Mouse (Mus musculus) hindbrain, embryonic 14.5 days (tissue): ENCODE data around the gene Fasn. TPM values are rescaled to one million over a fixed set of nuclear protein-coding genes. Genes with fewer than 3 reads are reported as not detected.

Experiments
- ATAC-seq: fragments of 200-750 bp; cut with Nextera tagmentation; 2 replicates; pipeline ENCODE4 v1.8.0; 2017; ENCODE audit warnings: moderate number of reproducible peaks, mild to moderate bottlenecking, moderate TSS enrichment, moderate library complexity; ENCODE audit not compliant: low FRiP score
- DNase-seq: peaks from one replicate; pipeline ENCODE4 v3.0.0-alpha.2; 2015; ENCODE audit warnings: low spot score
- H3K27ac ChIP-seq: fragments of 300-500 bp; sonication (generic); 2 replicates; pipeline ENCODE4 v1.5.1; 2014; ENCODE audit warnings: mild to moderate bottlenecking, moderate library complexity
- H3K27me3 ChIP-seq: fragments of 300-500 bp; sonication (generic); 2 replicates; pipeline ENCODE4 v1.6.1; 2014; ENCODE audit warnings: mild to moderate bottlenecking, low read length, mixed read lengths; ENCODE audit not compliant: control insufficient read depth, insufficient read depth
- H3K36me3 ChIP-seq: fragments of 300-500 bp; sonication (generic); replicated peaks from 2 replicates; pipeline ENCODE4 v1.6.1; 2014; ENCODE audit not compliant: control insufficient read depth, insufficient read depth
- H3K4me1 ChIP-seq: fragments of 300-500 bp; sonication (generic); replicated peaks from 2 replicates; pipeline ENCODE4 v1.6.1; 2014; ENCODE audit warnings: antibody characterized with exemption, low read length, mixed read lengths; ENCODE audit not compliant: control insufficient read depth, insufficient read depth
- H3K4me2 ChIP-seq: fragments of 300-500 bp; sonication (generic); replicated peaks from 2 replicates; pipeline ENCODE4 v1.6.1; 2014; ENCODE audit warnings: mild to moderate bottlenecking, moderate library complexity
- H3K4me3 ChIP-seq: fragments of 300-500 bp; sonication (generic); replicated peaks from 2 replicates; pipeline ENCODE4 v1.5.1; 2014; ENCODE audit warnings: mild to moderate bottlenecking, low read length
- H3K9ac ChIP-seq: fragments of 300-500 bp; sonication (generic); 2 replicates; pipeline ENCODE4 v1.6.1; 2014
- H3K9me3 ChIP-seq: fragments of 300-500 bp; sonication (generic); 2 replicates; pipeline ENCODE4 v1.6.1; 2016; ENCODE audit warnings: low read length; ENCODE audit not compliant: control insufficient read depth
- WGBS: fragments of 180-500 bp; shearing (Covaris S2); extraction: QIAGEN DNeasy Blood & Tissue Kit; methylation state at CpG from one replicate; pipeline ENCODE4 v1.1.7; 2014; 5-methylcytosine and 5-hydroxymethylcytosine counted together
- polyA plus RNA-seq: library from polyadenylated mRNA; unstranded; fragments of >200 nt; fragmentation: Nextera tagmentation; extraction: Ambion mirVana; gene quantifications from 2 replicates; pipeline ENCODE4 v1.2.1, GENCODE M21; 2014

Fasn gene
- polyA plus RNA-seq, 1 experiment from 2014 or later, result 119 TPM

DNA sequence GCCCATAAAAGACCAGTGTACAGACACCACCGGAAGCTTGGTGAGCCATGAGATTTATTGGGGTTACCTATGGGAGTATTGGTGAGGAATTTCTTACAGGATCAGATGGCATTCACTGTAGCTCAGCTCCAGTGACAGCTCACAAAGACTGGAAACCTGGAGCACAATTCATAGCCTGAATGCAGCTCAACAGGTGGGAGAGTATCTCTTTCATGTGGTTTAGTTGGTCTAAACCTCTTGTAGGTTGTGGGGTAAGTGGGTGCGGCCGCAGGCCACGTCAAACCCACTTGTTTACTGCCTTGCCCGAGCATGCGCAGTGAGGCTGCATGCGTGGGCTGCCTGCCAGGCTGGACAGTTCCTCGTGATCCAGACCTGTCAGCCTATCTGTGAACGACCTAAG lies 64.1 kb downstream of the Fasn start:
- WGBS, result 90% methylated on average over 9 of the region's 9 CpGs
- Histone ChIP-seq H3K4me2 (no peak overlapping the region), H3K36me3 (no peaks in the 10 kb centered on the region), H3K9me3 (0 out of 2 replicates have a peak, but pooled peaks cover 7% of the 10 kb centered on the region), H3K27me3 (no peaks in the 10 kb centered on the region), H3K9ac (no peak overlapping the region), H3K27ac (no peak overlapping the region), H3K4me1 (no peaks in the 10 kb centered on the region), H3K4me3 (no peak overlapping the region)
- ATAC-seq (no peak), DNase-seq (no peak)

Other genes with a start within 250 kb of the Fasn start
- gene Arhgdia, start 242.9 kb downstream of the Fasn start, polyA plus RNA-seq, result 435 and 490 TPM in 2 replicates
- gene Alyref, start 226.2 kb downstream of the Fasn start, polyA plus RNA-seq, result 237 and 252 TPM in 2 replicates
- gene Anapc11, start 226.1 kb downstream of the Fasn start, polyA plus RNA-seq, result 227 and 229 TPM in 2 replicates
- 0.83 and 1.5 TPM in 2 replicates for gene Npb, start 216.1 kb downstream of the Fasn start, polyA plus RNA-seq
- 173 and 181 TPM in 2 replicates for gene Pcyt2, start 206.6 kb downstream of the Fasn start, polyA plus RNA-seq
- 35.5 and 37.0 TPM in 2 replicates for gene Sirt7, start 199.3 kb downstream of the Fasn start, polyA plus RNA-seq
- gene Mafg, start 190.9 kb downstream of the Fasn start, polyA plus RNA-seq, result 35.4 and 37.8 TPM in 2 replicates
- 16.8 and 17.9 TPM in 2 replicates for gene Pycr1, start 180.8 kb downstream of the Fasn start, polyA plus RNA-seq
- gene Myadml2, start 176.4 kb downstream of the Fasn start, polyA plus RNA-seq, result 1.1 and 1.4 TPM in 2 replicates
- 2.2 and 3.5 TPM in 2 replicates for gene Notum, start 163.4 kb downstream of the Fasn start, polyA plus RNA-seq
- gene Aspscr1, start 151.6 kb downstream of the Fasn start, polyA plus RNA-seq, result 123 and 136 TPM in 2 replicates
- gene Cenpx, start 110.8 kb downstream of the Fasn start, polyA plus RNA-seq, result 95.7 and 106 TPM in 2 replicates
- gene Lrrc45, start 110.6 kb downstream of the Fasn start, polyA plus RNA-seq, result 52.7 and 56.5 TPM in 2 replicates
- 124 and 134 TPM in 2 replicates for gene Rac3, start 103.1 kb downstream of the Fasn start, polyA plus RNA-seq
- 9.0 and 13.7 TPM in 2 replicates for gene Dcxr, start 97.3 kb downstream of the Fasn start, polyA plus RNA-seq
- 0.64 and 0.90 TPM in 2 replicates for gene Cbr2, start 92.4 kb downstream of the Fasn start, polyA plus RNA-seq
- 1.8 and 2.2 TPM in 2 replicates for gene Hmga1b, start 61.8 kb downstream of the Fasn start, polyA plus RNA-seq
- 86.1 and 87.0 TPM in 2 replicates for gene Rfng, start 40.3 kb downstream of the Fasn start, polyA plus RNA-seq
- 288 and 307 TPM in 2 replicates for gene Gps1, start 40.3 kb downstream of the Fasn start, polyA plus RNA-seq
- gene Dus1l, start 28.1 kb downstream of the Fasn start, polyA plus RNA-seq, result 43.8 and 43.9 TPM in 2 replicates
- gene Ccdc57, start 108.3 kb upstream of the Fasn start, polyA plus RNA-seq, result 5.0 and 5.2 TPM in 2 replicates
- 4.2 and 4.4 TPM in 2 replicates for gene Slc16a3, start 123.9 kb upstream of the Fasn start, polyA plus RNA-seq
- gene Csnk1d, start 166.8 kb upstream of the Fasn start, polyA plus RNA-seq, result 73.3 and 77.4 TPM in 2 replicates
- gene Cd7, start 214.9 kb upstream of the Fasn start, polyA plus RNA-seq, result 0.24 TPM in 1 of 2 replicates, not detected in the other
- not detected in 2 replicates for gene Sectm1b, start 239.0 kb upstream of the Fasn start, polyA plus RNA-seq